Mouse (Mus musculus) heart, adult 2 months (tissue): ENCODE measurements at regions not wholly inside any gene's neighbourhood (a gene's known extent, or its start where the extent isn't known, plus 50 kb on each side); places are given as distances from the start of the nearest gene placed in this dataset.

Experiments
- DNase-seq, 2 experiments: peaks; one replicate each; pipeline ENCODE4 v3.0.0; 2021
- H3K27ac ChIP-seq: fragments of 200-600 bp; 2 replicates; pipeline ENCODE4 v1.8.1; 2022
- H3K27me3 ChIP-seq: fragments of 200-500 bp; 2 replicates; pipeline ENCODE4 v1.6.1; 2012; ENCODE audit warnings: mild to moderate bottlenecking, low read length, inconsistent platforms, mixed read lengths; ENCODE audit not compliant: control insufficient read depth, insufficient read depth
- H3K36me3 ChIP-seq: fragments of 200-500 bp; 2 replicates; pipeline ENCODE4 v1.6.1; 2012; ENCODE audit warnings: low read length, inconsistent platforms; ENCODE audit not compliant: control insufficient read depth, insufficient read depth
- H3K4me1 ChIP-seq: fragments of 200-500 bp; 2 replicates; pipeline ENCODE4 v1.6.1; 2011; ENCODE audit warnings: low read length; ENCODE audit not compliant: control insufficient read depth, insufficient read depth
- H3K4me3 ChIP-seq: fragments of 200-600 bp; 2 replicates; pipeline ENCODE4 v1.8.1; 2022
- H3K79me2 ChIP-seq: fragments of 200-500 bp; replicated peaks from 2 replicates; pipeline ENCODE4 v1.6.1; 2012; ENCODE audit warnings: mild to moderate bottlenecking, inconsistent platforms, low read length, moderate library complexity, mixed read lengths; ENCODE audit not compliant: control insufficient read depth, insufficient read depth
- H3K9ac ChIP-seq: fragments of 200-500 bp; 2 replicates; pipeline ENCODE4 v1.6.1; 2012; ENCODE audit warnings: low read depth, mild to moderate bottlenecking, control low read depth, inconsistent platforms, low read length, mixed read lengths
- CTCF ChIP-seq: fragments of 200-600 bp; IDR thresholded peaks from 2 replicates; pipeline ENCODE4 v1.8.1; 2022; ENCODE audit warnings: antibody characterized with exemption, mild to moderate bottlenecking, moderate library complexity
- EP300 ChIP-seq: fragments of 200-500 bp; IDR thresholded peaks from 2 replicates; pipeline ENCODE4 v1.6.1; 2011; ENCODE audit warnings: low read depth, low read length, control low read depth; ENCODE audit not compliant: insufficient read depth
- POLR2A ChIP-seq: fragments of 200-500 bp; IDR thresholded peaks from 2 replicates; pipeline ENCODE4 v1.6.1; 2011; ENCODE audit warnings: mild to moderate bottlenecking, low read depth, low read length, control low read depth; ENCODE audit not compliant: insufficient read depth
- WGBS: fragments of 180-500 bp; shearing (Covaris S2); methylation state at CpG from one replicate; pipeline ENCODE4 v1.1.7; 2018; 5-methylcytosine and 5-hydroxymethylcytosine counted together
- intact Hi-C: fragments of 180-260 bp; cut with DNase I; formaldehyde crosslinking; loops from one replicate; pipeline ENCODE4 v1.15.1; 2025

DNA sequence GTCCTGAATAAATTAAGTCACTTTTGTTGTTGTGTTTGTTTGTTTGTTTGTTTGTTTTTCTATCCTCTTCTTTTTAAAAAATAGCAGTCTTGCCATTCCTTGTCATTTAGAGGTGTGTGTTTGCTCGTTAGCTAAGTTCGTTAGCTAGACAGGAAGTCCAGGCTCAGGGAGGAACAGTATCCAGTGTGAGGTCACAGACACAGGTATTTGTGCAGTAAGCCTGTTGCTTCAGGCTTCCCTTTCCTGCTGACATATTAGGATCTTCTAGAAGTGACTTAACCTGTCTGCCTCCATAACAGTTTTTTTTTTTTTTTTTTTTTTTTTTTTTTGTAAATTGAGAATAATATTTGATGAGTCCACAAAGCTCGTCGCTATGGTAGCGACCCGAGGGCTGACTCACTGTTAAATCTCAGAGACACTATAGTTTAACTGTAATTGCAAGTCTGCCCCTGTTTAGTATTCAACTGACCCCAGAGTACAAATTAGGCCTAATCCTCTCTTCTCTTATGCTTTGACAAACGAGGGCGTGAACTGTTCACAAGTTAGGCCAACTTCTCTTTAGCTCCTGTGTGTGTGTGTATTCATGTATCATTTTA lies 166.8 kb upstream of the Nrip1 start:
- no peaks in the 10 kb centered on the region for H3K27me3 ChIP-seq
- H3K36me3 ChIP-seq = no peaks in the 10 kb centered on the region; the same call in 1 of the 2 replicates
- intact Hi-C loops = loop anchor here (5.0 kb wide), 1 partner anchor 168 kb away; the partner anchor contains the start of gene Nrip1
- no peak overlapping the region for H3K4me3 ChIP-seq
- no peaks in the 10 kb centered on the region for H3K79me2 ChIP-seq
- no peak for DNase-seq
- TF ChIP-seq CTCF = no peak
- TF ChIP-seq POLR2A = no peak
- no peak for TF ChIP-seq EP300
- no peak overlapping the region for H3K9ac ChIP-seq
- peaks cover 5% of the 10 kb centered on the region for H3K4me1 ChIP-seq
- no peak overlapping the region for H3K27ac ChIP-seq
- 71% methylated on average over 8 of the region's 8 CpGs for WGBS

DNA sequence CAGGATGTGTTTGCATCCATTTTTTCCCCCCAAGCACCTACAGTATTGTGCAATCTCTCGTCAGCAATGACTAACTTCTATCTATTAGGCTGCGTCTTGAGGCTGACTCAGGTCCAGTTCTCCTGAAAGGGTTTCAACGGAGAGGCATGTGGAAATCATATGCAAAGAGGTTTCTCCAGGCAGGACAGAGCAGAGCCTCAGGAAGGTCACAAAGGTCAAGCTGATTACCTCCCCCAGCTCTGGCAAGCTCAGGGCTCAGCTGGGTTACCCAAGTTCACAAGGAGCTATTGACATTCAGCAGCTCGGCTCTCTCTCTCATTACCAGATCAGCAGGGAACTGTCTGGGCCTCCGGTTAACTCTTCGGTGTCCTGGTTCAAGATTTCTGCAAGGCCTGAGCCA lies 166.0 kb upstream of the Nrip1 start:
- peaks cover 5% of the 10 kb centered on the region for H3K4me1 ChIP-seq
- no peak overlapping the region for H3K9ac ChIP-seq
- no peaks in the 10 kb centered on the region for H3K27me3 ChIP-seq
- no peaks in the 10 kb centered on the region; the same call in 1 of the 2 replicates for H3K36me3 ChIP-seq
- 12% methylated on average over 6 of the region's 6 CpGs for WGBS
- no peaks in the 10 kb centered on the region for H3K79me2 ChIP-seq
- H3K27ac ChIP-seq = no peak overlapping the region; the same call in 1 of the 2 replicates
- intact Hi-C loops = loop anchor here (5.0 to 10.0 kb wide), 3 partner anchors 97 to 335 kb away; partner anchors contain the start of gene Nrip1
- TF ChIP-seq POLR2A = no peak
- no peak for TF ChIP-seq EP300
- no peak for TF ChIP-seq CTCF
- DNase-seq = peak; percentile 38 to 59
- no peak overlapping the region for H3K4me3 ChIP-seq

DNA sequence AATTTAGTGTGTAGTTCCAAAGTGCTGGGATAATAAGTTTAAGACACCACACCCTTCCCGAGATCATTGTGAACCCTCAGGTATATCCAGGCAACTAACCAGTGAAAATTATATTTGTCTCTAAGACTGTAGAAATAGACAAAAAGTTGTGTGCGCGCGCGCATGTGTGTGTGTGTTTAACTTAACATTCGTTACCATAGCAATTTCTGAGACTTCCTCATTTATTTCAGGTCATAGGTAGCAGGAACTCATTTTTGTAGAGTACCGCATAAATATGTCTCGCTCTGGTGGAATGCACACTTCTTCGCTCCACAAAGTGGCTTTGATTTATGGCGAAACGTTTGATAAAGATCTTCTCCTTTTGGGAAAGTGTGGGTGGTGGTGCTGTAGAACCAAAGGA lies 164.2 kb upstream of the Nrip1 start:
- WGBS = 92% methylated on average over 11 of the region's 11 CpGs

DNA sequence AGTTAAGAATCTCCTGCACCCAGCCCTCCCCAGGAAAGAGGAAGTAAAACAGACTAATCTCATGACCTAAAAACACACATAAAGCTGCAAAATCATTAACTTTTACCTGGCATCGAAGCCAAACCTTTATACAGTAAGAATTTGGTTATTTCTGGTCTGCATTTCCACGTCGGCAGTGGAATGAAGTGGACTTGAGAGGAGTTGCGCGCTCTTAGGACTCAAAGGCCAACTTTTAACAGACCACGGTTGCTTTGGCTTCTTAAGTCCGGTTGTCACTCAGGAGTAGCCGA lies 159.2 kb upstream of the Nrip1 start:
- no peaks in the 10 kb centered on the region for H3K4me1 ChIP-seq
- H3K9ac ChIP-seq = no peak overlapping the region
- H3K27me3 ChIP-seq = no peaks in the 10 kb centered on the region
- no peaks in the 10 kb centered on the region for H3K36me3 ChIP-seq
- TF ChIP-seq CTCF (no peak), EP300 (no peak), POLR2A (no peak)
- H3K27ac ChIP-seq = no peak overlapping the region
- H3K79me2 ChIP-seq = no peaks in the 10 kb centered on the region
- WGBS = 78% methylated on average over 8 of the region's 8 CpGs
- no peak for DNase-seq
- intact Hi-C loops = loop anchor here (10.0 kb wide), 1 partner anchor 328 kb away; no protein-coding TSS in a partner anchor
- no peak overlapping the region for H3K4me3 ChIP-seq

More for the DNA sequence above, 164.2 kb upstream of the Nrip1 start:
- Histone ChIP-seq H3K27me3 (no peaks in the 10 kb centered on the region), H3K4me3 (no peak overlapping the region), H3K79me2 (no peaks in the 10 kb centered on the region), H3K9ac (no peak overlapping the region), H3K36me3 (no peaks in the 10 kb centered on the region; the same call in 1 of the 2 replicates), H3K27ac (no peak overlapping the region), H3K4me1 (peaks cover 5% of the 10 kb centered on the region)
- intact Hi-C loops = loop anchor here (5.0 to 10.0 kb wide), 2 partner anchors 96 to 333 kb away; no protein-coding TSS in a partner anchor
- TF ChIP-seq POLR2A (no peak), EP300 (no peak), CTCF (no peak)
- DNase-seq = no peak

DNA sequence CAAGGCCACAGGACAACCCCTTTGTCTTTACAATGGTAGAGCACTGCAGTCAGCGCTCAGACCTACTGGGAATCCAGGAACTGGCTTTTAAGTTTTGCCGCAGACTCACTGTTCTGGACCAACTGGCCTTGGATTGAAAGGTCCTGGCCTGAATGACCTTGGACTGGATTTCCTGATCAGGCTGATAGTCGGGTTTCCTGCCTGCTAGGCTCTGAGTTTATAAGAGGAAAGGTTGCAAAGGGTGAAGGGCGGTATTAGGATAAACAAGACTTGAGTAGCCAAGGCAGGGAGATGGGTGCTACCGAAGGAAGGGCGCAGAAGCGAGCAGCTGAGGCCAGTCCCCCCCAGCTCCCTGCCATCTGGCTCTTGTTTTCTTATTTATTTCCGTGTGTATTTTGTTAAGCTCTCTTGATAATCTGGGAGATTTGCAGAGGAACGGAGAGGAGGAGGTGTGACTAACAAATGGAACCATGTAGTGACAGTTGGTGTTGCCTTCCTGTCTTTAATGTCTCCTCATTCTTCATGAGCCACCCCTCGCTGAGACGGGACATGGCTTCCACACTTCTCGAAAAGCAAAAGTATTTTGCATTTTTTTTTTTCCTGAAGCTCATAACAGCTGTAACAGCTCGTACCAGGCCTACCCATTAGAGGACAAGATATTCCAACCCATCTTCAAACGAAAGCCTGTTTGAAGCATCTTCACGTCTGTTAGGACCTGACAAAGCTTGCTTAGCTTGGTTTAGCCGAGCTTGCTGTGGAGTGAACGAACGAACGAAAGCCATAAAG lies 158.7 kb upstream of the Nrip1 start:
- no peak overlapping the region for H3K4me3 ChIP-seq
- DNase-seq = no peak
- TF ChIP-seq POLR2A = no peak
- no peak for TF ChIP-seq CTCF
- no peak for TF ChIP-seq EP300
- intact Hi-C loops = loop anchor here (10.0 kb wide), 1 partner anchor 328 kb away; no protein-coding TSS in a partner anchor
- no peaks in the 10 kb centered on the region for H3K27me3 ChIP-seq
- no peaks in the 10 kb centered on the region for H3K79me2 ChIP-seq
- H3K36me3 ChIP-seq = no peaks in the 10 kb centered on the region
- H3K9ac ChIP-seq = no peak overlapping the region
- H3K4me1 ChIP-seq = peaks cover 1% of the 10 kb centered on the region
- H3K27ac ChIP-seq = no peak overlapping the region
- WGBS = 60% methylated on average over 19 of the region's 19 CpGs

DNA sequence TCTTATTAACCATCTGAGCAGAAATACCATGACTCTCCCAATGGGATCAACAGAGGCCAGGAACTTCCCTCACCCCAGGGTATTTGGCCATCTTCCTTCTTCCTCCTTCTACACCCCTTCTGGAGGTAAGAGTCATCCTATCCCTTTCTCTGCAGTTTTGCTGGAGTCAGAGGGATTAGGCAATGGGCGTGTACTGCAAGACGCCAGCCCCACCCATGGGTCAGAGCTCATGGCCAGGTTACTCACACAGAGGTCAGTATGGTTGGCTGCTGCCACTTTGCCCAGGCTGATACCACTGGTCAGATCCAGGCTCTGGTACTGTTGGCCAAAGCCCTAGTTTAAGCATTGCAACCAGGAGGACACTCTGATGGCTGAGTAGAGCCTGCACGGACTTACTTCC lies 157.3 kb upstream of the Nrip1 start:
- Histone ChIP-seq H3K27ac (no peak overlapping the region), H3K9ac (no peak overlapping the region), H3K27me3 (no peaks in the 10 kb centered on the region), H3K36me3 (peaks cover 2% of the 10 kb centered on the region), H3K79me2 (no peaks in the 10 kb centered on the region), H3K4me1 (peaks cover 2% of the 10 kb centered on the region), H3K4me3 (no peak overlapping the region)
- intact Hi-C loops = loop anchor here (10.0 kb wide), 1 partner anchor 326 kb away; no protein-coding TSS in a partner anchor
- DNase-seq = no peak
- WGBS = 99% methylated on average over 3 of the region's 3 CpGs
- no peak for TF ChIP-seq EP300
- no peak for TF ChIP-seq POLR2A
- TF ChIP-seq CTCF = no peak
